Mouse (Mus musculus): Measurements from ENCODE around the gene Fmnl1.

GRCm38 (mm10) chr11:103132576-103133455 lies 38.1 kb upstream of the Fmnl1 start:
- TF ChIP-seq CTCF (IDR thresholded peaks at IDR 0.05; ENCODE audit: control insufficient read depth, insufficient read depth, insufficient read length), result no peak
- TF ChIP-seq MYOD1 (IDR thresholded peaks at IDR 0.05; ENCODE audit: control insufficient read depth, insufficient read length, low read depth), result no peak
- no peak for TF ChIP-seq CEBPB (IDR thresholded peaks at IDR 0.05; ENCODE audit: low read depth)
- no peak for TF ChIP-seq MAX (IDR thresholded peaks at IDR 0.05)

Data from C2C12 (cell line).